ENCODE assay signal across 24 mouse cellular contexts in genomic region chr1:193053065-193053464, GRCm38 (mm10).
"Had no signal": no experiment of that assay in that cellular context is flagged by ENCODE, and none has a peak within 500 bp of the region (broad histone marks: within the 10 kb centered on the region; RNA-seq: fewer than 3 reads in every experiment).

No protein-coding gene starts in this region.

- H3K27ac ChIP-seq: heart, adult 2 months; heart, embryonic 13.5 days; heart, embryonic 15.5 days; hindbrain, embryonic 13.5 days; hindbrain, embryonic 15.5 days; hindbrain, postnatal 0 days; layer of hippocampus, adult 2 months; left cerebral cortex, adult 2 months; limb, embryonic 10.5 days; limb, embryonic 12.5 days; liver, embryonic 13.5 days; liver, embryonic 15.5 days had no signal

- H3K27me3 ChIP-seq: heart, embryonic 13.5 days; heart, embryonic 15.5 days; hindbrain, embryonic 13.5 days; hindbrain, embryonic 15.5 days; limb, embryonic 12.5 days; liver, embryonic 13.5 days had no signal

- H3K9me3 ChIP-seq: heart, embryonic 13.5 days; heart, embryonic 15.5 days; hindbrain, embryonic 15.5 days; limb, embryonic 10.5 days; limb, embryonic 12.5 days; liver, embryonic 13.5 days; liver, embryonic 15.5 days had no signal

- H3K9ac ChIP-seq: heart, embryonic 13.5 days; heart, embryonic 15.5 days; hindbrain, embryonic 13.5 days; hindbrain, embryonic 15.5 days; limb, embryonic 12.5 days; liver, embryonic 13.5 days; liver, embryonic 15.5 days; liver, postnatal 0 days had no signal

- H3K4me2 ChIP-seq: heart, embryonic 11.5 days; heart, embryonic 13.5 days; heart, embryonic 15.5 days; hindbrain, embryonic 13.5 days; hindbrain, embryonic 15.5 days; limb, embryonic 12.5 days; liver, embryonic 11.5 days; liver, embryonic 13.5 days; liver, embryonic 15.5 days had no signal

- H3K4me1 ChIP-seq: heart, embryonic 13.5 days; heart, embryonic 15.5 days; hindbrain, embryonic 13.5 days; hindbrain, embryonic 15.5 days; limb, embryonic 12.5 days; liver, embryonic 13.5 days; liver, embryonic 15.5 days had no signal

- DNase-seq: gastrocnemius, postnatal 14 days; gastrocnemius, postnatal 36 days; heart, adult 11 months; heart, adult 2 months; heart, postnatal 14 days; heart, postnatal 36 days; kidney, adult 8-10 months; kidney, postnatal 14 days; kidney, postnatal 4 days; liver; liver, embryonic 13.5 days; liver, postnatal 0 days had no signal

- H3K4me3 ChIP-seq: heart, adult 2 months; heart, embryonic 13.5 days; heart, embryonic 15.5 days; hindbrain, embryonic 13.5 days; hindbrain, embryonic 15.5 days; layer of hippocampus, adult 2 months; left cerebral cortex, adult 2 months; limb, embryonic 10.5 days; limb, embryonic 12.5 days; liver, embryonic 13.5 days; liver, embryonic 15.5 days had no signal

- ATAC-seq: hindbrain, postnatal 0 days; liver, postnatal 0 days had no signal

- H3K36me3 ChIP-seq: heart, embryonic 13.5 days; heart, embryonic 15.5 days; hindbrain, embryonic 13.5 days; hindbrain, embryonic 15.5 days; limb, embryonic 10.5 days; limb, embryonic 12.5 days; liver, embryonic 13.5 days; liver, embryonic 15.5 days had no signal
